Mouse (Mus musculus) heart, embryonic 15.5 days (tissue): ENCODE results near the gene B4galt5. TPM values are rescaled to one million over a fixed set of nuclear protein-coding genes. Genes with fewer than 3 reads are reported as not detected.

ENCODE experiments used
- polyA plus RNA-seq: library from polyadenylated mRNA; unstranded; fragments of >200 nt; fragmentation: Nextera tagmentation; extraction: Ambion mirVana; gene quantifications from 2 replicates; pipeline ENCODE4 v1.2.1, GENCODE M21; 2015

Gene B4galt5
- polyA plus RNA-seq, 1 experiment from 2014 or later, result 12.7 TPM

Other genes with a start within 250 kb of the B4galt5 start
- 0.60 and 0.62 TPM in 2 replicates for gene Kcnb1, start 159.0 kb downstream of the B4galt5 start, polyA plus RNA-seq
- 22.5 and 25.7 TPM in 2 replicates for gene Ptgis, start 108.6 kb downstream of the B4galt5 start, polyA plus RNA-seq
- gene Slc9a8, start 72.5 kb upstream of the B4galt5 start, polyA plus RNA-seq, result 14.9 and 21.5 TPM in 2 replicates
- 57.9 and 73.0 TPM in 2 replicates for gene Rnf114, start 143.5 kb upstream of the B4galt5 start, polyA plus RNA-seq
- 13.8 and 14.9 TPM in 2 replicates for gene Spata2, start 143.7 kb upstream of the B4galt5 start, polyA plus RNA-seq
- 14.0 and 19.5 TPM in 2 replicates for gene Snai1, start 189.0 kb upstream of the B4galt5 start, polyA plus RNA-seq